Mouse (Mus musculus) kidney, postnatal 0 days (tissue): Measurements from ENCODE around the gene Lrrc4. TPM values are rescaled to one million over a fixed set of nuclear protein-coding genes. Genes with fewer than 3 reads are reported as not detected.

Source experiments
- ATAC-seq: fragments of 200-750 bp; cut with Nextera tagmentation; replicated peaks from 2 replicates; pipeline ENCODE4 v1.8.0; 2017; ENCODE audit warnings: low read depth, moderate number of reproducible peaks, moderate TSS enrichment, moderate library complexity; ENCODE audit not compliant: low FRiP score
- DNase-seq: peaks from one replicate; pipeline ENCODE4 v3.0.0-alpha.2; 2016; ENCODE audit warnings: low spot score
- H3K27ac ChIP-seq: fragments of 300-500 bp; sonication (generic); 2 replicates; pipeline ENCODE4 v1.5.1; 2014; ENCODE audit warnings: mild to moderate bottlenecking
- H3K27me3 ChIP-seq: fragments of 300-500 bp; sonication (generic); 2 replicates; pipeline ENCODE4 v1.6.1; 2014; ENCODE audit warnings: low read length, mixed read lengths; ENCODE audit not compliant: insufficient read depth
- H3K36me3 ChIP-seq: fragments of 300-500 bp; sonication (generic); 2 replicates; pipeline ENCODE4 v1.6.1; 2014; ENCODE audit warnings: low read length, mixed read lengths; ENCODE audit not compliant: insufficient read depth
- H3K4me1 ChIP-seq: fragments of 300-500 bp; sonication (generic); replicated peaks from 2 replicates; pipeline ENCODE4 v1.6.1; 2014; ENCODE audit warnings: antibody characterized with exemption, low read length, mixed read lengths; ENCODE audit not compliant: insufficient read depth
- H3K4me2 ChIP-seq: fragments of 300-500 bp; sonication (generic); 2 replicates; pipeline ENCODE4 v1.6.1; 2014; ENCODE audit warnings: mild to moderate bottlenecking, low read length, moderate library complexity, mixed read lengths
- H3K4me3 ChIP-seq: fragments of 300-500 bp; sonication (generic); replicated peaks from 2 replicates; pipeline ENCODE4 v1.5.1; 2014; ENCODE audit warnings: low read depth, low read length
- H3K9ac ChIP-seq: fragments of 300-500 bp; sonication (generic); 2 replicates; pipeline ENCODE4 v1.6.1; 2014; ENCODE audit warnings: low read depth, low read length
- H3K9me3 ChIP-seq: fragments of 300-500 bp; sonication (generic); replicated peaks from 2 replicates; pipeline ENCODE4 v1.6.1; 2016; ENCODE audit warnings: low read length, inconsistent platforms, mixed read lengths
- CTCF ChIP-seq: IDR thresholded peaks from 2 replicates; pipeline ENCODE4 v1.5.1; 2016; ENCODE audit warnings: antibody characterized with exemption, low read depth, mild to moderate bottlenecking, moderate library complexity
- WGBS: fragments of 180-500 bp; shearing (Covaris S2); extraction: QIAGEN DNeasy Blood & Tissue Kit; methylation state at CpG from one replicate; pipeline ENCODE4 v1.1.7; 2014; 5-methylcytosine and 5-hydroxymethylcytosine counted together
- polyA plus RNA-seq: library from polyadenylated mRNA; unstranded; fragments of >200 nt; fragmentation: Nextera tagmentation; extraction: Ambion mirVana; gene quantifications from 2 replicates; pipeline ENCODE4 v1.2.1, GENCODE M21; 2015

The Lrrc4 gene
- polyA plus RNA-seq, 1 experiment from 2014 or later = 0.66 TPM

DNA sequence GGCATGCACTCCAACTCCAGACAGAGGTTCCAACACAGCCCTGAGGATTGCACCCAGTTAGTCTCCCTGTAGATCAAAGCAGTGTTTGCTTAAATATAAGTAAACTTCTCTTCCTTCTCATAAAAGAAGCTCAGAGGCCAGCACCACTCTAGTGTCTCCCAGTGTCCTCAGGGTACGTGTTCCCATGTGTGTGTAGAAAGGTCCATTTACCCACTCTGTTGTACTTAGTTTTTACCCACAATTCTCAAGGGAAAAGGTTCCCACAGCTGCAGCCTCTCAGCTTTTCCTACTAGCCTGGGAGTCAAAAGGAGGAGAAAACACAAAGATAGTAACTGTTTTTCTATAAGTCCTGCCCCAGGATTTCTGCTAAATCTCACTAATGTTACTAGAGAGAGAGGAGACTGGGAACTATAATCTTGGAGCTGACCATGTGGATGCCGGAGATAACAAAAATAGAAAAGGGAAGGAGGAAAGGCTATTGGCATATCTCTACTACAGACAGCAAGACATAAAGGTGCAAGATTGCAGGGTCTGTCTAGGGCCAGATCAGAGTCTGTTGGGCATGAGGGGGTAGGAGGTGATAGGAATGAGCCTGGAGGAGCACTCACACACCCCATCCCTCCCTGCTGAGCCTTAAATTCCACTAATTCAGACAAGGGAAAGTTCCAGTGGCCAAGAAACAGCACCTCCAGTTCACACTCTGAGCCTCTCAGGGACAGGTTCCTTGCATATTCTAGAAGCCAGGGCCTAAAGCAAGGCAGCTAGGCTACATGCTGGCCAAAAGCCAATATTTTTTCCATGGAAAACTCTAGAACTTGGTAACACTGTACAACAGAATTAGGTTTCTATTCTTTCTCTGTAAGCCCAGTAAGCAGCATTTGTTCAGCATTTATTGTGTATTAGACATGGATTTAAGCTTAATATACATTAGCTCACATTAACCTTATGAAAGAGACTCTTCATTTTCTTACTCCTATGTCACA lies 25.9 kb upstream of the Lrrc4 start:
- Histone ChIP-seq H3K9ac (no peak overlapping the region), H3K36me3 (no peaks in the 10 kb centered on the region), H3K4me3 (no peak overlapping the region), H3K27ac (no peak overlapping the region), H3K27me3 (no peaks in the 10 kb centered on the region), H3K4me1 (peaks cover 11% of the 10 kb centered on the region; the same call in 1 of the 2 replicates), H3K9me3 (no peaks in the 10 kb centered on the region), H3K4me2 (no peak overlapping the region)
- TF ChIP-seq CTCF = no peak
- 81% methylated on average over 2 of the region's 2 CpGs for WGBS
- ATAC-seq = no peak
- DNase-seq = no peak

GRCm38 (mm10) chr6:28856789-28857188 lies 25.2 kb upstream of the Lrrc4 start:
- H3K4me1 ChIP-seq = peaks cover 11% of the 10 kb centered on the region; the same call in 1 of the 2 replicates
- no peak overlapping the region for H3K4me3 ChIP-seq
- ATAC-seq (no peak), DNase-seq (no peak)
- no peak overlapping the region for H3K4me2 ChIP-seq
- no peaks in the 10 kb centered on the region for H3K9me3 ChIP-seq
- no peak overlapping the region for H3K27ac ChIP-seq
- no peaks in the 10 kb centered on the region for H3K36me3 ChIP-seq
- no peak overlapping the region for H3K9ac ChIP-seq
- no peaks in the 10 kb centered on the region for H3K27me3 ChIP-seq
- WGBS = 73% methylated on average over 4 of the region's 4 CpGs
- TF ChIP-seq CTCF = no peak

GRCm38 (mm10) chr6:28855442-28855841 lies 23.9 kb upstream of the Lrrc4 start:
- no peak overlapping the region for H3K9ac ChIP-seq
- no peak for TF ChIP-seq CTCF
- H3K4me2 ChIP-seq = no peak overlapping the region
- peaks cover 11% of the 10 kb centered on the region; the same call in 1 of the 2 replicates for H3K4me1 ChIP-seq
- no peak overlapping the region for H3K27ac ChIP-seq
- no peak for DNase-seq
- no peaks in the 10 kb centered on the region for H3K9me3 ChIP-seq
- H3K27me3 ChIP-seq = no peaks in the 10 kb centered on the region
- ATAC-seq = no peak
- 25% methylated on average over 3 of the region's 3 CpGs for WGBS
- H3K36me3 ChIP-seq = no peaks in the 10 kb centered on the region
- no peak overlapping the region for H3K4me3 ChIP-seq

- no peaks in the 10 kb centered on the region for H3K36me3 ChIP-seq
- H3K9ac ChIP-seq = no peak overlapping the region
- H3K9me3 ChIP-seq = no peaks in the 10 kb centered on the region
- H3K4me1 ChIP-seq = peaks cover 11% of the 10 kb centered on the region; the same call in 1 of the 2 replicates
- H3K27me3 ChIP-seq = no peaks in the 10 kb centered on the region
- ATAC-seq (no peak), DNase-seq (no peak)
- no peak for TF ChIP-seq CTCF
- WGBS = 18% methylated on average over 8 of the region's 8 CpGs
- H3K4me2 ChIP-seq = no peak overlapping the region
- no peak overlapping the region for H3K4me3 ChIP-seq
- H3K27ac ChIP-seq = no peak overlapping the region
Measured at GRCm38 (mm10) chr6:28854598-28854997, 23.1 kb upstream of the Lrrc4 start.

DNA sequence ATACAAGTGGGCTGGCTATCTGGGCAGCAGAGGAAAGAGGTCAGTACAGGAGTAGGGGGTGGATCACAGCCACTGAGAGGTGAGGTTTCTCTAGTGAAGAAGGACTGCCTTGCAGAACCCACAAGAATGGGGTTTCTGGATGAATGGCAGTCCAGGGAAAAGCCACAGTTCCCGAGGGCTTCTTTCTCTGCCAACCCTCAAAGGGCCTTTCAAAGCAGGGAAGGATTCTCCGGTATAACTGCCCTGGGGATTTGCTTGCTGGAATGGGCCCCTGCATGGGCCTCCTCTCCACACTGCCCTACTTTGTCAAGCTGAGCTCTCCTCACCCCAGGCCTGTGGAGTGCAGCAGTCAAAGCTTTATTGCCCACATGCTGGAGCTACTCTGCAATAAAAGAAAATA lies 22.1 kb upstream of the Lrrc4 start:
- Histone ChIP-seq H3K27me3 (no peaks in the 10 kb centered on the region), H3K27ac (no peak overlapping the region), H3K9me3 (no peaks in the 10 kb centered on the region), H3K4me3 (no peak overlapping the region), H3K4me2 (no peak overlapping the region), H3K36me3 (no peaks in the 10 kb centered on the region), H3K4me1 (peaks cover 11% of the 10 kb centered on the region; the same call in 1 of the 2 replicates), H3K9ac (no peak overlapping the region)
- no peak for ATAC-seq
- no peak for DNase-seq
- WGBS = 35% methylated on average over 2 of the region's 2 CpGs
- no peak for TF ChIP-seq CTCF

DNA sequence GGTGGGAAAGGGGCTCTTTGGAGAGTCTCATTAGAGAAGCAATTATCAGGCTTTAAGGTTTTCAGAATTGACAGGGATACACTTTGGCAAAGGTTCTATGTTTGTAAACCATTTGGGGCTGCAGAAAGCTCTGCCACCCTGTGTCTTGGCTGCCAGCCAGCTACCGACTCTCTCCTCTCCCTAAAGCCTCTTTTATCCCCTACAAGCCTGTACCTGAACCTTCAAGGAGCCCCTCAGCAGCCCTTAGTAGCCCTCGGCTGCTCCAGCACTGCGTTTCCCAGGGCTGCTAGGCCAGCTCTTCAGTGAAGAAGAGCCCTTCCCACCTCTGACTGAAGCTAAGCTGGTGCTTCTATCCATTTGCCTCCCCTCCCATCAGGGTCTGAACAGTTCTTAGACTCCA lies 21.6 kb upstream of the Lrrc4 start:
- ATAC-seq = no peak
- 62% methylated on average over 3 of the region's 3 CpGs for WGBS

More for the DNA sequence above, 21.6 kb upstream of the Lrrc4 start:
- H3K36me3 ChIP-seq = no peaks in the 10 kb centered on the region
- H3K4me1 ChIP-seq = peaks cover 12% of the 10 kb centered on the region
- no peak for DNase-seq
- no peak overlapping the region for H3K4me3 ChIP-seq
- no peak overlapping the region for H3K27ac ChIP-seq
- no peak overlapping the region for H3K4me2 ChIP-seq
- H3K27me3 ChIP-seq = no peaks in the 10 kb centered on the region
- no peak for TF ChIP-seq CTCF
- no peak overlapping the region for H3K9ac ChIP-seq
- no peaks in the 10 kb centered on the region for H3K9me3 ChIP-seq
